ENCODE assay signal across 8 mouse cellular contexts in the genomic region with DNA sequence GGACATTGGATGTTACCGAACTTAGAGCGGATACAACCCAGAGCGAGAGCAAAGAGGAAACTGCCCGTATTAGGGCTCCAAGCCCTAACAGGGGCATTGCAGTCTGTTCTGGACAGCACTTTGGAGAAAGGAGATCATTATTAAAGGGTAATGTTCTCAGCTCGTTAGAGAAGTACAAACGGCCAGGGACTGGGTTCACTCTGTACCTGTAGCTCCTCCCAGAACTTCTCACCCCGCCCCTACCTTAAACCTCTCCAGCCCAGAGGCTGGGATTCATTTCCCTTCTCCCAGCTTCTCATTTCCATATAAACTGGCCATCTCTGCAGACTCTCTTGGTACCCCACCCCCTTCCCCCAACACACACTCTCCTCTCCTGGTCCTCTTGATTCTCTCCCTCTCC. TPM values are rescaled to one million over a fixed set of nuclear protein-coding genes. Genes with fewer than 3 reads are reported as not detected.
DNase-seq lines count a peak whose midpoint lies in the region; ATAC-seq and TF ChIP-seq lines count a peak whose summit lies in the region.

No protein-coding gene starts in this region.

- H3K4me1 ChIP-seq in lung, embryonic 15.5 days, result peaks cover 27% of the 10 kb centered on the region
- peaks cover 20% of the 10 kb centered on the region for H3K4me1 ChIP-seq in embryonic facial prominence, embryonic 13.5 days
- no peaks in the 10 kb centered on the region; the same call in 1 of the 2 replicates for H3K4me1 ChIP-seq in kidney, adult 2 months (ENCODE audit: control insufficient read depth, insufficient read depth, low read length)

- H3K27ac ChIP-seq in lung, embryonic 15.5 days, result peak overlapping the region; percentile 93
- no peak overlapping the region for H3K27ac ChIP-seq in embryonic facial prominence, embryonic 13.5 days
- no peak overlapping the region for H3K27ac ChIP-seq in kidney, adult 2 months (ENCODE audit: insufficient read depth, low read depth, low read length)
- H3K27ac ChIP-seq in macrophage, result peak overlapping the region; percentile 85

- TF ChIP-seq CTCF in kidney, adult 2 months (conservative IDR thresholded peaks at IDR 0.05; ENCODE audit: insufficient read depth, insufficient read length, low read depth, low read length), result no peak

- ATAC-seq in lung, embryonic 15.5 days (ENCODE audit: borderline replicate concordance, extremely low read depth, low FRiP score, low TSS enrichment), result no peak
- ATAC-seq in embryonic facial prominence, embryonic 13.5 days (ENCODE audit: insufficient number of reproducible peaks, insufficient read depth, low FRiP score, low TSS enrichment, low read depth), result no peak

- peak overlapping the region; percentile 82 for H3K4me3 ChIP-seq in lung, embryonic 15.5 days
- H3K4me3 ChIP-seq in embryonic facial prominence, embryonic 13.5 days, result peak overlapping the region; percentile 72
- H3K4me3 ChIP-seq in kidney, adult 2 months (ENCODE audit: insufficient read depth, low read depth, low read length), result peak overlapping the region; percentile 34
- H3K4me3 ChIP-seq in macrophage (ENCODE audit: inconsistent target), result peak overlapping the region; percentile 93

- peaks cover 57% of the 10 kb centered on the region for H3K79me2 ChIP-seq in macrophage (ENCODE audit: inconsistent target)

- no peaks in the 10 kb centered on the region for H3K9me3 ChIP-seq in lung, embryonic 15.5 days
- H3K9me3 ChIP-seq in embryonic facial prominence, embryonic 13.5 days, result no peaks in the 10 kb centered on the region

- 0% methylated on average over 7 of the region's 7 CpGs for WGBS in lung, embryonic 15.5 days
- under 1% methylated on average over 7 of the region's 7 CpGs for WGBS in embryonic facial prominence, embryonic 13.5 days
- 0% methylated on average over 7 of the region's 7 CpGs for WGBS in kidney, adult 2 months
- 0% methylated on average over 7 of the region's 7 CpGs for WGBS in macrophage (ENCODE audit: missing documents)

- H3K9ac ChIP-seq in lung, embryonic 15.5 days, result peak overlapping the region; percentile 75
- H3K9ac ChIP-seq in embryonic facial prominence, embryonic 13.5 days, result peak overlapping the region; percentile 83

- DNase-seq in lung, postnatal 4 days, result no peak
- DNase-seq in kidney, adult 2 months, result peak; percentile 35
- DNase-seq in T-cell, adult 2 months (ENCODE audit: low spot score), result no peak
- no peak for DNase-seq in frontal cortex, adult 2 months (ENCODE audit: extremely low spot score in 1 of 2, low spot score in 1 of 2)
- no peak for DNase-seq in ovary, adult 18-20 months (ENCODE audit: low spot score)

- H3K4me2 ChIP-seq in lung, embryonic 15.5 days, result peak overlapping the region; percentile 83
- peak overlapping the region; percentile 77 for H3K4me2 ChIP-seq in embryonic facial prominence, embryonic 13.5 days

- H3K36me3 ChIP-seq in lung, embryonic 15.5 days, result no peaks in the 10 kb centered on the region
- H3K36me3 ChIP-seq in embryonic facial prominence, embryonic 13.5 days, result no peaks in the 10 kb centered on the region
- no peaks in the 10 kb centered on the region for H3K36me3 ChIP-seq in kidney, adult 2 months (ENCODE audit: control insufficient read depth, insufficient read depth, low read length)
- no peaks in the 10 kb centered on the region for H3K36me3 ChIP-seq in macrophage (ENCODE audit: inconsistent target)

- no peaks in the 10 kb centered on the region for H3K27me3 ChIP-seq in lung, embryonic 15.5 days
- no peaks in the 10 kb centered on the region for H3K27me3 ChIP-seq in embryonic facial prominence, embryonic 13.5 days
- H3K27me3 ChIP-seq in kidney, adult 2 months (replicated peaks; ENCODE audit: control insufficient read depth, insufficient read depth, low read length), result no peaks in the 10 kb centered on the region

- TF ChIP-seq POLR2A in kidney, adult 2 months (IDR thresholded peaks at IDR 0.05; ENCODE audit: low read depth, low read length), result no peak

RNA-seq across cellular contexts. Expression of a gene that starts 0.8 kb away (rescaled TPM):
- polyA plus RNA-seq in lung, embryonic 15.5 days (2015; fragmentation: Nextera tagmentation; extraction: Ambion mirVana), result 36.7 and 39.2 TPM in 2 replicates
- 65.1 and 69.5 TPM in 2 replicates for polyA plus RNA-seq in embryonic facial prominence, embryonic 13.5 days (2015; fragmentation: Nextera tagmentation; extraction: Ambion mirVana)
- 4.3 and 5.4 TPM in 2 replicates for polyA plus RNA-seq in kidney, adult 2 months (2012; rRNA removed)
- 100 to 1,000 TPM in 13 of 26 experiments, 10 to 100 TPM in 13; 40.2 to 199 (median 103) TPM for total RNA-seq in macrophage (2018; cell fraction: chromatin; rRNA removed)
- total RNA-seq in macrophage (2018; cell fraction: cytosol; rRNA removed), result 10 to 100 TPM; 35.1 to 55.6 (median 41.7) TPM
- 100 to 1,000 TPM in 8 of 26 experiments, 10 to 100 TPM in 18; 44.8 to 179 (median 72.1) TPM for total RNA-seq in macrophage (2018; cell fraction: nucleus; rRNA removed)
- polyA plus RNA-seq in macrophage (2018), result 22.6 to 77.8 TPM (median 52.8 TPM) in 3 replicates
- 13.1 and 13.7 TPM in 2 replicates for polyA plus RNA-seq in frontal cortex, adult 2 months (2012; rRNA removed)

RNA-seq across cellular contexts. Expression of a gene that starts 3.1 kb away (rescaled TPM):
- 15.9 and 17.5 TPM in 2 replicates for polyA plus RNA-seq in lung, embryonic 15.5 days (2015; fragmentation: Nextera tagmentation; extraction: Ambion mirVana)
- polyA plus RNA-seq in embryonic facial prominence, embryonic 13.5 days (2015; fragmentation: Nextera tagmentation; extraction: Ambion mirVana), result 19.8 and 21.7 TPM in 2 replicates
- 20.6 and 21.0 TPM in 2 replicates for polyA plus RNA-seq in kidney, adult 2 months (2012; rRNA removed)
- total RNA-seq in macrophage (2018; cell fraction: chromatin; rRNA removed), result 100 to 1,000 TPM in 14 of 26 experiments, 10 to 100 TPM in 12; 24.7 to 267 (median 117) TPM
- 10 to 100 TPM; 32.5 to 79.3 (median 54.9) TPM for total RNA-seq in macrophage (2018; cell fraction: cytosol; rRNA removed)
- total RNA-seq in macrophage (2018; cell fraction: nucleus; rRNA removed), result 100 to 1,000 TPM in 6 of 26 experiments, 10 to 100 TPM in 20; 22.0 to 164 (median 80.2) TPM
- 50.8 to 58.2 TPM (median 53.7 TPM) in 3 replicates for polyA plus RNA-seq in macrophage (2018)
- 40.6 and 42.8 TPM in 2 replicates for polyA plus RNA-seq in frontal cortex, adult 2 months (2012; rRNA removed)

RNA-seq across cellular contexts. Expression of a gene that starts 41.5 kb away (rescaled TPM):
- polyA plus RNA-seq in lung, embryonic 15.5 days (2015; fragmentation: Nextera tagmentation; extraction: Ambion mirVana), result not detected in 2 replicates
- polyA plus RNA-seq in embryonic facial prominence, embryonic 13.5 days (2015; fragmentation: Nextera tagmentation; extraction: Ambion mirVana), result not detected in 2 replicates
- 0.16 and 0.28 TPM in 2 replicates for polyA plus RNA-seq in kidney, adult 2 months (2012; rRNA removed)
- total RNA-seq in macrophage (2018; cell fraction: chromatin; rRNA removed), result not detected
- not detected for total RNA-seq in macrophage (2018; cell fraction: cytosol; rRNA removed)
- not detected for total RNA-seq in macrophage (2018; cell fraction: nucleus; rRNA removed)
- polyA plus RNA-seq in macrophage (2018), result not detected in 3 replicates
- not detected in 2 replicates for polyA plus RNA-seq in frontal cortex, adult 2 months (2012; rRNA removed)

RNA-seq across cellular contexts. Expression of a gene that starts 58.4 kb away (rescaled TPM):
- polyA plus RNA-seq in lung, embryonic 15.5 days (2015; fragmentation: Nextera tagmentation; extraction: Ambion mirVana), result not detected in 2 replicates
- not detected in 2 replicates for polyA plus RNA-seq in embryonic facial prominence, embryonic 13.5 days (2015; fragmentation: Nextera tagmentation; extraction: Ambion mirVana)
- polyA plus RNA-seq in kidney, adult 2 months (2012; rRNA removed), result not detected in 2 replicates
- total RNA-seq in macrophage (2018; cell fraction: chromatin; rRNA removed), result 1 to 10 TPM in 1 of 26 experiments, not detected in 25; 1.1 TPM
- total RNA-seq in macrophage (2018; cell fraction: cytosol; rRNA removed), result not detected
- total RNA-seq in macrophage (2018; cell fraction: nucleus; rRNA removed), result not detected
- not detected in 3 replicates for polyA plus RNA-seq in macrophage (2018)
- polyA plus RNA-seq in frontal cortex, adult 2 months (2012; rRNA removed), result not detected in 2 replicates

RNA-seq across cellular contexts. Expression of a gene that starts 58.5 kb away (rescaled TPM):
- not detected in 2 replicates for polyA plus RNA-seq in lung, embryonic 15.5 days (2015; fragmentation: Nextera tagmentation; extraction: Ambion mirVana)
- polyA plus RNA-seq in embryonic facial prominence, embryonic 13.5 days (2015; fragmentation: Nextera tagmentation; extraction: Ambion mirVana), result not detected in 2 replicates
- not detected in 2 replicates for polyA plus RNA-seq in kidney, adult 2 months (2012; rRNA removed)
- total RNA-seq in macrophage (2018; cell fraction: chromatin; rRNA removed), result not detected
- not detected for total RNA-seq in macrophage (2018; cell fraction: cytosol; rRNA removed)
- total RNA-seq in macrophage (2018; cell fraction: nucleus; rRNA removed), result not detected
- polyA plus RNA-seq in macrophage (2018), result not detected in 3 replicates
- polyA plus RNA-seq in frontal cortex, adult 2 months (2012; rRNA removed), result not detected in 2 replicates

Comparison
In these comparisons a context has a peak if more than half of its experiments do, and no peak if none do; other contexts are left out.
1. H3K27ac ChIP-seq: peak in lung, embryonic 15.5 days (single experiment) and macrophage (single experiment); none in embryonic facial prominence, embryonic 13.5 days (single experiment) and kidney, adult 2 months (single experiment).
2. H3K4me3 ChIP-seq: peak in every context shown above with its lines; median percentile 93 in macrophage; 82 in lung, embryonic 15.5 days; 72 in embryonic facial prominence, embryonic 13.5 days; 34 in kidney, adult 2 months.